Mouse (Mus musculus) macrophage (primary cell): ENCODE measurements around the gene Gsk3b. TPM values are rescaled to one million over a fixed set of nuclear protein-coding genes. Genes with fewer than 3 reads are reported as not detected.

Source experiments
- H3K27ac ChIP-seq: fragments of 350-480 bp; formaldehyde crosslinking; 2 replicates; pipeline ENCODE4 v1.9.0; 2021
- H3K36me3 ChIP-seq: fragments of 350-480 bp; formaldehyde crosslinking; 2 replicates; pipeline ENCODE4 v1.9.0; 2021; ENCODE audit errors: inconsistent target
- H3K4me3 ChIP-seq: fragments of 350-480 bp; formaldehyde crosslinking; 2 replicates; pipeline ENCODE4 v1.9.0; 2021; ENCODE audit errors: inconsistent target
- H3K79me2 ChIP-seq: fragments of 350-480 bp; formaldehyde crosslinking; 2 replicates; pipeline ENCODE4 v1.9.0; 2021; ENCODE audit errors: inconsistent target
- WGBS: methylation state at CpG from one replicate; pipeline ENCODE4 v1.1.7; 2026; ENCODE audit warnings: inconsistent platforms; ENCODE audit not compliant: missing documents; 5-methylcytosine and 5-hydroxymethylcytosine counted together
- polyA plus RNA-seq: library from polyadenylated mRNA; stranded (reverse); fragments of 250-400 nt; gene quantifications from 3 replicates; pipeline ENCODE4 v1.2.4, GENCODE M21; 2018; ENCODE audit warnings: inconsistent platforms

Gene Gsk3b
- polyA plus RNA-seq, 1 experiment from 2014 or later, result 38.2 TPM

DNA sequence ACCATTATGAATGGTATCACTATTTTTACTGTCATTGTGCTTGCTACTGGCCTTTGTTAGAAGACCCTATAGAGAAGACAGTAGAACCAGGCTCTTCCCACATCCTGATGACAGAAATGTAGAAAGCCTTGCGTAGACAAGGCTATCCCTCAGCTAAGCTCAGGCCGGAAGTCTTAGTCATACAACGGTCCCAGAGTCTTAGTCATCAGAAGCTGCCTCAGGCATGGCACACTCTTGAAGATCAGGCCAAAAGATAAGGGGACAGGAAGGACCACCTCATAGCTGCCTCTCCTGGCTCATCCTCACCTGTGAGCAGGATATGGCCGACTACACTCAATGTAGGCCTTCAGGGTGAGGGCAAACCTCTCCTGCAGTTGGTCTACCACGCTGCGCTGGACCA, 161.7 kb downstream of the Gsk3b start:
- Histone ChIP-seq H3K36me3 (no peaks in the 10 kb centered on the region), H3K4me3 (no peak overlapping the region), H3K79me2 (no peaks in the 10 kb centered on the region), H3K27ac (no peak overlapping the region)
- WGBS, result 91% methylated on average over 6 of the region's 6 CpGs

DNA sequence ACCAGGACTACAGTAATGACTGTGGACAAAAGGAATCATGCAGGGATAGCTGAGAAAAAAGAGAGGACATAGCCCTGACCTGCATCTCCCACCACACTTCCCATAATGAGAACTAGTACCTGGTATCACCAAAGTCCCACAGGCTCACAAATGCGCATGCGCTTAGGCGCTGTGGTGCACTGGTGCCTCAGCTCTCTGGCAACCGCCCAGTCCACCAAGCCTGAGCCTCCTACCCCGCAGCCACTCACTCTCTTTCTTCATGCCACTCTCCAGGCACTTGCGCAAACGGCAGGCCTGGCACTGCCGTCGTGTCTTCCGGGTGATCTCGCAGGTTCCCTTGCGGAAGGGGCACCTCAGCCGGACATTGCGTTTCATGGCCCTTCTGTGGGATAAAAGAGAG, 165.2 kb downstream of the Gsk3b start:
- Histone ChIP-seq H3K36me3 (no peaks in the 10 kb centered on the region), H3K79me2 (no peaks in the 10 kb centered on the region), H3K4me3 (no peak overlapping the region), H3K27ac (no peak overlapping the region)
- WGBS, result 86% methylated on average over 14 of the region's 14 CpGs

DNA sequence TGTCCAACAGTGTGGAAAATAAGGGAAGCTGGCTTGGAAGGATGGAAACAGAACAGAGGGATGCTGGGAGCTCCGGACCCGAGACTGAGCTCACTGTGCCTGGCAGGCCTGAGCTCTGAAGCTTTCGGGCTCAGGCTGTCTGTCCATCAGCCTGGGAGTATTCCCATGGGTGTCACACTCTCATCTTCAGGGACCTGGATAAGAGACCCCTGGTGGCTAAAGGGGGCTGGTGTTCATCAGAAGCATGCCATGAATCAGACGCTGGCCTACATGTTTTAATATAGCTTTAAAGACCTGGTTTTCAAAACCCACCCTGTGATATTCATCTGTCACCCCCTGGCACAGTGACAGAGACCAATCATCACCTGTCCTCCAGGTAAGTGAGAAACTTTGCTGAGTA, 166.3 kb downstream of the Gsk3b start:
- WGBS, result 74% methylated on average over 4 of the region's 4 CpGs
- no peaks in the 10 kb centered on the region for H3K36me3 ChIP-seq
- no peak overlapping the region for H3K4me3 ChIP-seq
- no peak overlapping the region for H3K27ac ChIP-seq
- no peaks in the 10 kb centered on the region for H3K79me2 ChIP-seq

DNA sequence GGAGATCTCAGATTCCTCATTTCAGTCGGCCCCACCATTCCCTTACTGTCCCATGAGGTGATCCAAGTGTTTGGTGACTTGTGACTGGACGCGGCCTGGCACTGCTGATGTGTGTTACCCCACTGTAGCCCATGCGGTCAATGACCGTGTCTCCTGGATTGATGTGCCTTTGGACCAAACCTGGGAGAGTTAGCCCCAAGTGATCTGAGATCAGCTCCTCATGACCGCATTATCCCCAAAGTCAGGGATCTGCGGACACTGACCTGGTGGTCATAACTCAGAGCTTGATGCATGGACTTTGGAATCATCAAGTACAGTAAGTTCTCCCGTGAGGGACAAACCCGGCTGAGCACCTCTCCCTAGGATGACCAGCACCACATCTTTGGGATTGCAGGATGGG, 167.1 kb downstream of the Gsk3b start:
- Histone ChIP-seq H3K4me3 (no peak overlapping the region), H3K36me3 (no peaks in the 10 kb centered on the region), H3K27ac (no peak overlapping the region), H3K79me2 (no peaks in the 10 kb centered on the region)
- 89% methylated on average over 7 of the region's 9 CpGs for WGBS

DNA sequence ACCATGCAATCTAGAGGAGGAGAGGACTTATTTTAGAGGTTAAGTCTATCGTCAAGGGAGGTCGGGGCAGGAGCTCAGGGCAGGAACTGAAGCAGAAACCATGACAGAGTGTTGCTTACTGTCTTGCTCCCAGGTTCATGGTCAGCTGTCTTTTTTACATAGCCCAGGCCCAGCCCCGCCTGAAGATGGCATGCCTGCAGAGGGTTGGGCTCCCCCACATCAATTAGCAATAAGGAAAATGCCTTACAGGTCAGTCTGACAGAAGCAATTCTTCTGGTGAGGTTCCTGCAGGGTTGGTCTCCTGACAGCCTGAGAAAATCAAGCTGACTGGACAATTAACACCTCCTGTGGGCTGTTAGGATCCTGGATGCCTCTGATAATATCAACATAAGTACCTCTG, 182.8 kb downstream of the Gsk3b start:
- WGBS, result 65% methylated on average over 3 of the region's 3 CpGs

DNA sequence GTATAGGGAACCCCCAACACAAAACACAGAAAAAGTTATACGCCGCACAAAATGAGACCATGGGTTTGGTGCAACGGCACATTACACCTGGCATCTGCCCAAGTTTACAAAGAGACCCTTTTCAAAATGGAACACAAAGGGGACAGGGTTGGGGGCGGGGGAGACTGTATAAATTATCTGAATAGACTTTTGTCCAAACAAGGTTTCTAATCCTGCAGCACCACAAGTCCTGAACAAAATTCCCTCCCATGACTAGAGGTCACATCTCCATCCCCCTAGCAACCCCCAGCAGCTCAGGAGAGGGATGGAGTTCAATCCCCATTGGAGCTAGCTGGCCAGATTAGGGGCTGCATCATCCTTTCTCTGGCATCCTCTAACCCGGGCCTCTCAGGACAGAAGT, 183.7 kb downstream of the Gsk3b start:
- Histone ChIP-seq H3K4me3 (no peak overlapping the region), H3K27ac (no peak overlapping the region), H3K36me3 (no peaks in the 10 kb centered on the region), H3K79me2 (no peaks in the 10 kb centered on the region)
- 82% methylated on average over 5 of the region's 5 CpGs for WGBS

More for the DNA sequence above, 182.8 kb downstream of the Gsk3b start:
- no peak overlapping the region for H3K4me3 ChIP-seq
- no peak overlapping the region for H3K27ac ChIP-seq
- H3K36me3 ChIP-seq, result no peaks in the 10 kb centered on the region
- no peaks in the 10 kb centered on the region for H3K79me2 ChIP-seq

DNA sequence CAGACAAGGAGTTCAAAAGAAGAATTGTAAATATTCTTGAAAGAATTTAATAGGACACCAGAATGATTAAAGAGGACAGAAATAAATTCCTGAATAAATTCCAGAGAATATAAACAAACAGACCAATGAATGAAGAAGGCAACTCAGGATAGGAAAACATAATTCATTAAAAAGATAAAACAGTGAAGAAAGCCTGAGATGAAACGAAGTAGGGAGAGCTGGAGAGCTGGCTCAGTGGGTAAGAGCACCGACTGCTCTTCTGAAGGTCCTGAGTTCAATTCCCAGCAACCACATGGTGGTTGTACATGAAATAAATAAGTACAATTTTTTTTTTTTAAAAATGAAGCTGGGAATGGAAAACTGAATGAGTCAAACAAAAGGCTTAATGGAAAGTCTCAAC, 185.9 kb downstream of the Gsk3b start:
- H3K4me3 ChIP-seq, result no peak overlapping the region
- no peaks in the 10 kb centered on the region for H3K36me3 ChIP-seq
- H3K79me2 ChIP-seq, result no peaks in the 10 kb centered on the region
- 89% methylated on average over 2 of the region's 2 CpGs for WGBS
- no peak overlapping the region for H3K27ac ChIP-seq

DNA sequence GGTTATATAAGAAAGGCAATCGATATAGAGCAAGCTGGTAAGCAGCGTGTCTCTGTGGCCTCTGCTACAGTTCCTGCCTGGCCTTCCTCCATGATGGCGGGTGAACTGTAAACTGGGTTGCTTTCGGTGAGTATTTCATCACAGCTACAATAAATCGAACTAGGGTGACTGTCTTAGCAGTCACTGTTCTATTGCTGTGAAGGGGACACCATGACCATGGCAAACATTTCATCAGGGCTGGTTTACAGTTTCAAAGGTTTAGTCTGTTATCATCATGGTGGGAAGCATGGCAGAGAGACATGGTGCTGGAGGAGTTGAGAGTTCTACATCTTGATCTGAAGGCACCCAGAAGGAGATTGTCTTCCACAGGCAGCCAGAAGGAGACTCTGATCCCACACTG, 191.0 kb downstream of the Gsk3b start:
- Histone ChIP-seq H3K79me2 (no peaks in the 10 kb centered on the region), H3K27ac (no peak overlapping the region), H3K36me3 (no peaks in the 10 kb centered on the region), H3K4me3 (no peak overlapping the region)
- 93% methylated on average over 5 of the region's 5 CpGs for WGBS

DNA sequence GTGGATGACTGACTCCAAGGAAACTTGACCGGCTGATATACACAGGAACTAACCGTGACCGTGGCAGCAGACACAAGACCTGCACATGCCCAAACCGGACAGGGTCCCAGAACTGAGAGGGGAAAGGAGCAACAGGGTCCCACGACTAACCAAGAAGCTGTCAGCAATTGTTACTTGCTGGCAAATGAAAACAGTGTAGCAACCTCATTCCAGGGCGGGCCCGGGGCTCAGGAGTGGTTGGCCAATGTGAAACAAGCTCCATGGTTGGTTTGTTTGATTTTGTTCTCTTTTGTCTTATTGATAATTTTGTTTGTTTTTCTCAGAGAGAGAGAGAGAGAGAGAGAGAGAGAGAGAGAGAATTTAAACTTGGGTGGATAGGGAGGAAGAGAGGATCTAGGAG, 192.2 kb downstream of the Gsk3b start:
- no peaks in the 10 kb centered on the region for H3K36me3 ChIP-seq
- H3K79me2 ChIP-seq, result no peaks in the 10 kb centered on the region
- H3K27ac ChIP-seq, result no peak overlapping the region
- 86% methylated on average over 5 of the region's 7 CpGs for WGBS
- no peak overlapping the region for H3K4me3 ChIP-seq

DNA sequence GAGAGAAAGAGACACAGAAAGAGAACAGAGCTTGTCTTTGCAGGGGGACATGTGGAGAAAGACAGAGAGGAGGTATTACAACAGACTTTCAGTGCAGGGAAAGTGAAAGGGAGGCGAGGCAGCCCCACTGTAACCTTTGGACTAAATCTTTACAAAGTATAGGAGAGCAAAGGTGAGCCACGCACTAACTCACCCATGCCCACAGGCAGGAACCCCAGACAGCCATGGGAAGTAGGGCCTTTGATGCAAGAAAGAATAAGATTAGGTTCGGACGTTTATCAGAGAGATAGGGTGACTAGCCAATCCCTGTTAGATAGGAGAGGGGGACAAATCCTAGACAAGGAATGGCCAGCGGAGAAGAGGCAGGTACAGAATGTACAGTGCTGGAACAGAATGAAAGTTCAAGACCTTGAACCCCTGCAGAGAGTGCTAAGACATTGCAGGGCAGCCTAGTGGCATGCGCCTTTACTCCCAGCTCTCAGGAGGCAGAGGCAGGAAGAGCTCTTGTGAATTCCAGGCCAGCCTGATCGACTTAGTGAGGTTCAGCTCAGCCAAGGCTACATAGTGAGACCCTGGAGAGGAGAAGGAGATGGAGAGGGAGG, 193.9 kb downstream of the Gsk3b start:
- Histone ChIP-seq H3K27ac (no peak overlapping the region), H3K79me2 (no peaks in the 10 kb centered on the region), H3K36me3 (no peaks in the 10 kb centered on the region), H3K4me3 (no peak overlapping the region)
- WGBS, result 71% methylated on average over 7 of the region's 7 CpGs

DNA sequence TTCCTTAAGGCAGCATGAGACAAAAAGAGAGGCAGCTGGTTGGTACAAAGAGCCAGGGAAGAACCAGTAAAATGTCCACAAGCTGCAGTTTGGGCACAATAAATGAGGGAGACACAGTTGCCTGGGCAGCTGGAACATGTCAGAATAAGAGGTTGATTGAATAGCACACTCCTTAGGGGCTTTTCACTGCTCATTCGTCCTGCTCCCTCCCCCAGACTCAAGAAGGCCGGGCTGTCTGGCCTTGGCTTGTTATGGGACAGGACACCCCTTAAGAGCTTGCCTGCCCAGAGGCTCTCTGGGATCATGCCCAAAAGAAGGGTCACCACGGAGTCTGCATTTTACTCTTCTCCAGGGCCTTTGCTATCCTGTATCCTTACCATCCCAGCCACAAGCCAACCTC, 194.5 kb downstream of the Gsk3b start:
- 78% methylated on average over 3 of the region's 3 CpGs for WGBS
- no peak overlapping the region for H3K4me3 ChIP-seq
- H3K79me2 ChIP-seq, result no peaks in the 10 kb centered on the region
- no peak overlapping the region for H3K27ac ChIP-seq
- H3K36me3 ChIP-seq, result no peaks in the 10 kb centered on the region

DNA sequence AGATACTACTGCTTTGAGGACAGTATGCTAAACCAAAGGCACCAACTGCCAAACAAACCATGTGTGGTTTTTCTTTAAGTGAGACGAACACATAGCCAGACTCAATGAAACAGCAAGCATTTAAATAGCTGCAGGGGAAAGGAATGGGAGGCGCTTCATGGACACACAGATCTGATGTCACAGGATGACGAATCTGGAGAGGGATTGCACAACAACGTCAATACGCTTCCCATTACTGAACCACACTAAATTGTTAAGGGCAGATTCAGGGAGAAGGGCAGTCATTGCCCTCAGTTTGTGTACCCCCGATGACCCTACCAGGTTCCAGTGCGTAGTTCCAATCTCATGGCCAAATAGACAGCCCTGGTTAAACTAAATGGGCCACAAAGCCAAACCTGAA, 197.0 kb downstream of the Gsk3b start:
- no peaks in the 10 kb centered on the region for H3K79me2 ChIP-seq
- H3K27ac ChIP-seq, result no peak overlapping the region
- no peaks in the 10 kb centered on the region for H3K36me3 ChIP-seq
- no peak overlapping the region for H3K4me3 ChIP-seq
- 60% methylated on average over 7 of the region's 7 CpGs for WGBS

DNA sequence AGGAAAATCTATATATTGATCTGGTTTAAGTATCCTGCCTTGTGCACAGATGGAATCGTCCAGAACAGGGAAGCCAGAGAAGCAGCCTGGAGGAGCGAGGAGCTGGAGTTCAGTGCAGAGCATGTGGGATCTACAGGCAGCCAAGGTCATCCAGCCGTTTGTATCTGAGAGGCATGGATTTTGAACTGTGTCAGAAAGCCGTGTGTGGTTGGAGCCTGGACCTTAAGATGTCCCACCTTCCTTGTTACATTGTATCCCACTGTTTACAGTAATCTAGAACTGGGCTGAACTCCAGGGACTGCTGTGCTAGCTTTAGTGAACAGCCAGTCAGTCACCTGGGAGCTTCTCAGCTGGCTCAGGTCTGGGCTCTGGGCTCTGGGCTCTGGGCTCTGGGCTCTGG, 197.7 kb downstream of the Gsk3b start:
- H3K79me2 ChIP-seq, result no peaks in the 10 kb centered on the region
- WGBS, result 85% methylated on average over 4 of the region's 4 CpGs
- no peak overlapping the region for H3K4me3 ChIP-seq
- H3K36me3 ChIP-seq, result no peaks in the 10 kb centered on the region
- H3K27ac ChIP-seq, result no peak overlapping the region

DNA sequence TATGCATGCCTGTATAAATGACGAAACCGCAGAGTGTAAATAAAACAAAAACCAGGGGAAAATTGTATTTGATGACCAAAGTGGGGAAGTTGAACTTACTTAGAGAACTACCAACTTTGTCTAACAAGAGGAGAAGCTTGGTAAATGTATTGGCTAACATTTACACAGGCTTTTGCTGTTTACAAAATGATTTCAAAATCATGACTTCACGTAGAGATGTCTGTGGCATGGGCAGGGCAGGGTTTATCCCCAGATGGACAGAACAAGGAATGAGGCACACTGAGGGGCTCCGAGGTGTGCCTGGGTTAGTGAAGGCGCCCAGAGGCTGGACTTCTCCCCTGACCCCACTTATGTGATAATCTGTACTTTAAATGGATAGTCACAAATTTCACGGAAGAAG, 198.6 kb downstream of the Gsk3b start:
- Histone ChIP-seq H3K36me3 (no peaks in the 10 kb centered on the region), H3K79me2 (no peaks in the 10 kb centered on the region), H3K4me3 (no peak overlapping the region), H3K27ac (no peak overlapping the region)
- 86% methylated on average over 6 of the region's 6 CpGs for WGBS

DNA sequence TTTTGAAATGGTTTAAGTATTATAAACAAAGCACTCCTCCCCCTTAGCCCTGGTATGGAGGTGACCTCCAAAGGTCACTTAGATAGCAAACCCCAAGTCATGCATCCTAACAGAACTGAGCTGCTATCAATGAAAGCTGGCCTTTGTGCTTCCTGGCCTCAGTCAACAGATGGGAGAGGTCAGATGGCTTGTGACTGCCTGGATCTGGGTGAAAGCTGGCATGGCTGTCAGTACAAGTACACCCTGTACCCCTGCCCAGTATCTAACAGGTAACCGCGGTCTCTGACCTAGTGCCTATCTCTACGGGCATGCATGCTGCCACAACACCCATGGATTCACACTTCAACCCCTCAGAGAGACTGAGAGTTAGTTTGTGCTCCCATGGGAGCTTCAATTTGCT, 199.0 kb downstream of the Gsk3b start:
- Histone ChIP-seq H3K27ac (no peak overlapping the region), H3K79me2 (no peaks in the 10 kb centered on the region), H3K36me3 (no peaks in the 10 kb centered on the region), H3K4me3 (no peak overlapping the region)
- 90% methylated on average over 3 of the region's 3 CpGs for WGBS

DNA sequence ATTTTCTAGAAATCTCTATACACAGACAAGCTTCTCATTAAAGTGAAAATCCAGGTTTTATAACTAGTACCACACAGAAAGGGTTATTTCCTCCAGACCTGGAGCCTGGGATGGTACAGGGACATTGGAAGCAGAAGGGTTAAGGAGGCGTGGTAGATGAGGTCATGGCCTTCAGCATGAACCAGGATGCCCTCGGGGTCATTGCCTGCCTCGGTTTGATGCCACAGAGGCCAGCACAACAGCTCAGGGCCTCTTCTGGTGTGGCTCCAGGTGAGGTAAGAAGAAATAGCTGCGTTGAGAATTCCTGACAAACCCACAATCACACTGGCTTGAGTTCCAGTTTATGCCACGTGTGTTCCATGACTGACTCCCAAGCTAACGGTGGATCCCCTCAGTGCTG, 200.1 kb downstream of the Gsk3b start:
- no peak overlapping the region for H3K27ac ChIP-seq
- H3K4me3 ChIP-seq, result no peak overlapping the region
- H3K79me2 ChIP-seq, result no peaks in the 10 kb centered on the region
- 67% methylated on average over 6 of the region's 6 CpGs for WGBS
- no peaks in the 10 kb centered on the region for H3K36me3 ChIP-seq
